Mouse (Mus musculus) cerebellum, postnatal 4 days (tissue): ENCODE data around the gene Krtap20-2.
"Not testable (repeated sequence)": the region's sequence is repeated elsewhere in the genome, so short reads cannot be mapped to it uniquely, and the experiment has no call there.

Source experiments
- DNase-seq, 2 experiments: peaks; one replicate each; pipeline ENCODE4 v3.0.0; 2022; ENCODE audit warnings: low spot score in 2 of 2, mixed read lengths in 1 of 2

Gene Krtap20-2

DNA sequence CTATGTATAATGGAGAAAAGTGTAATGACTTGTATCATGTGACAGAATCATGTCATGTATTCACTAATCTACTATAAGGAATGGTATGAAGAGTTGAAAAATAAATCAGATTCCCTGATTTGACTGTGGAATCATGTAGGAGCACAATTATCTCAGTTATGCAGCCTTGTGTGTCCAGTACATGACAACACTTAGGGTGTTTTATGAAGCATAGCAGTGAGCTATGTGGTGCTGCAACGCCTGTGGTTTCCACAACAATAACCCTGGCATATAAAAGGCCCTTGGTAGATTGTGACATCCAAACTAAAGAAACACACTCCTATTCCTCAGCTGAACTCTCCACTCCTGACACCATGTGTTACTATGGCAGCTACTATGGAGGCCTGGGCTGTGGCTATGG, at the start of gene Krtap20-2:
TSS of gene Krtap20-2 (plus strand) at position 301 of the 400 bp plus-strand sequence.
- no peak for DNase-seq

DNA sequence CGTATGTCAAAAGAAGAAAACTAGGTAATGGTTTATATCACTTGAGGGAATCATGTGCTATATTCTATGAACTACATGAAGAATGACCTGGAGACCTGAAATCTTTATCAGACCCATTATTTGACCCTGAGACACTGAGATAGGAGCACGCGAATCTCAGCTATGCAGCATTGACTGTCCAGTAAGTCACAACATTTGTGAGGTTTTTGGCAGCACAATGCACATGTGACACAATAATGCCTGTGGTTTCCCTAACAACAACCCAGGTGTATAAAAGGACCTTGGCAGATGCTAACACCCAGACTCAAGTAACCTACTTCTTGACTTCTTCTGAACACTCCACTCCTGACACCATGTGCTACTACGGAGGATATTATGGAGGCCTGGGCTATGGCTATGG, 48.0 kb upstream of the Krtap20-2 start, which contains the start of gene Gm9789:
TSS of gene Gm9789 (plus strand) at position 301 of the 400 bp plus-strand sequence.
- no peak for DNase-seq

DNA sequence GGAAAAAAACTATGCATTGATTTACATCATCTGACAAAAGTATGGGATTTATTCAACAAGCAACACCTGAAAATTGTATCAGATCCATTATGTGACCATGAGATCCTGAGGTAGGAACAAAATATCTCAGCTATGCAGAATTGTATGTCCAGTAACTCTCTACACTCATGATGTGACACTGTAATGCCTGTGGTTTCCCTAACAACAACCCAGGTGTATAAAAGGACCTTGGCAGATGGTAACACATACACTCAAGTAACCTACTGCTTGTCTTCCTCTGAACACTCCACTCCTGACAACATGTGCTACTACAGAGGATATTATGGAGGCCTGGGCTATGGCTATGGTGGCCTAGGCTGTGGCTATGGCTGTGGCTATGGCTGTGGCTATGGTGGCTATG, 36.5 kb upstream of the Krtap20-2 start, which contains the start of gene Gm7735:
TSS of gene Gm7735 (plus strand) at position 301 of the 400 bp plus-strand sequence.
- DNase-seq: not testable (repeated sequence)

DNA sequence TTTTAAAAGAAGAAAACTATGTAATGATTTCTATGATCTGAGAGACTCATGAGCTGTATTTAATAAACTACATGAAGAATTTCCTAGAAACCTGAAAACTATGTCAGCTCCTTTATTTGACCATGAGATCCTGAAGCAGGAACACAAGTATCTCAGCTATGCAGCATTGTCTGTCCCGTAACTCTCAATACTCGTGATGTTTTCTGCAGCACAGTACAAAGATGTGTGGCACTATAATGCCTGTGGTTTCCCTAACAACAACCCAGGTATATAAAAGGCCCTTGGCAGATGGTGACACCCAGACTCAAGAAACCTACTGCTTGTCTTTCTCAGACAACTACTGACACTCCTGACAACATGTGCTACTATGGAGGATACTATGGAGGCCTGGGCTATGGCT, 31.2 kb upstream of the Krtap20-2 start, which contains the start of gene 1110057P08Rik:
TSS of gene 1110057P08Rik (plus strand) at position 301 of the 400 bp plus-strand sequence.
- no peak for DNase-seq

DNA sequence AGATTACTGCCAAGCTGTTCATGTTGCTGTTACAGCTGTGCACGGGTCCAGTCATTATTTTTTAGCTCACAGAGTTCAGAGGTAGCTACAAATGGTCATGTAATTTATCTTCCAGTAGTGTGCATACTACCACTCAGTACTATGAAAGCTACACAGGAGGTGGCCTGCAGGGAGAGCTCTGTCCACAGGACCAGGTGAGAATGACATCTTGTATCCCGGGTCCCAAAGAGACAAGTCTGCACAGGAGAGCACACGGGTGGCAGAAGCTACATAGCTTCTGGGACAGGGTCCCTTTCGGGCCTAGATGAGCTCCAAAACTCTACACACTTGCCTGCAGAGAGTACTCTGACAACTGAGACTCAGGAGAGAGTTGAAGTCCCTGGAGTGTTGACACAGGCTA, 17.0 kb upstream of the Krtap20-2 start:
- no peak for DNase-seq
